Comparison of ENCODE assay signal across 11 mouse cellular contexts in the genomic region with DNA sequence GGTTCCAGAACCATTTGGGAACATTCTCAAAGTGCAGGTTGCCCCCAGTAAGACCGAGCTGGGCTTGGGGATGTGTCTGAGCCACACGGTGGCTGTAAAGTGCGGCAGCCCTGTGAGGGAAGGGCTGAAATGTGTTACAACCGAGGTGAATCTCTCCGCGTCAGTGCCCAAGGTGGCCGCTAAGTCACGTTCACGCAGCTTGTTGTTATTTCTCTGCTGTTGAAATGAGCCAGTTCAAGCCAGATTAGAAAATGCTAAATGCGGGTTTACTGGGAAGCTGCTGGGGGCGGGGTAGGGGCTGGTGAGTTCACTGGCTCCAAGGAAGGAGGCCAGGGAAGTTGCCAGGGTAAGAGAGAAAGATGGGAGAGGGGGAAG. TPM values are rescaled to one million over a fixed set of nuclear protein-coding genes. Genes with fewer than 3 reads are reported as not detected.
DNase-seq lines count a peak whose midpoint lies in the region; ATAC-seq and TF ChIP-seq lines count a peak whose summit lies in the region.
"Had no signal": no experiment of that assay in that cellular context is flagged by ENCODE, and none has a peak within 500 bp of the region (broad histone marks: within the 10 kb centered on the region; RNA-seq: fewer than 3 reads in every experiment).

No protein-coding gene starts in this region.

- ATAC-seq in hindbrain, embryonic 12.5 days (ENCODE audit: low FRiP score), result no peak
- ATAC-seq in midbrain, embryonic 13.5 days, result no peak

- H3K79me2 ChIP-seq in heart, adult 2 months (replicated peaks; ENCODE audit: control insufficient read depth, insufficient read depth, low read length), result no peaks in the 10 kb centered on the region

- no peak for TF ChIP-seq EP300 in heart, adult 2 months (IDR thresholded peaks at IDR 0.05; ENCODE audit: insufficient read depth, low read depth, low read length)

- H3K27ac ChIP-seq in heart, adult 2 months, result peak overlapping the region; percentile 74
- H3K27ac ChIP-seq in hindbrain, embryonic 12.5 days, result no peak overlapping the region
- no peak overlapping the region for H3K27ac ChIP-seq in midbrain, embryonic 13.5 days

- no peaks in the 10 kb centered on the region for H3K36me3 ChIP-seq in heart, adult 2 months (ENCODE audit: control insufficient read depth, insufficient read depth, low read length)
- H3K36me3 ChIP-seq in hindbrain, embryonic 12.5 days, result no peaks in the 10 kb centered on the region
- no peaks in the 10 kb centered on the region for H3K36me3 ChIP-seq in midbrain, embryonic 13.5 days

- intact Hi-C loops in heart, adult 2 months (cut with DNase I), result no loop called here

- no peaks in the 10 kb centered on the region for H3K9me3 ChIP-seq in hindbrain, embryonic 12.5 days (replicated peaks)
- no peaks in the 10 kb centered on the region for H3K9me3 ChIP-seq in midbrain, embryonic 13.5 days

- TF ChIP-seq CTCF in heart, adult 2 months (IDR thresholded peaks at IDR 0.05), result no peak

- H3K4me2 ChIP-seq in hindbrain, embryonic 12.5 days (replicated peaks), result peak overlapping the region; percentile 23; the same call in 1 of the 2 replicates
- peak overlapping the region; percentile 40; the same call in 1 of the 2 replicates for H3K4me2 ChIP-seq in midbrain, embryonic 13.5 days (replicated peaks)

- H3K4me3 ChIP-seq in heart, adult 2 months, result no peak overlapping the region; the same call in 1 of the 2 replicates
- no peak overlapping the region for H3K4me3 ChIP-seq in hindbrain, embryonic 12.5 days
- no peak overlapping the region for H3K4me3 ChIP-seq in midbrain, embryonic 13.5 days (replicated peaks)

- peak overlapping the region; percentile 66; the same call in 1 of the 2 replicates for H3K9ac ChIP-seq in heart, adult 2 months (ENCODE audit: low read depth, low read length)
- H3K9ac ChIP-seq in hindbrain, embryonic 12.5 days, result no peak overlapping the region
- H3K9ac ChIP-seq in midbrain, embryonic 13.5 days (replicated peaks), result no peak overlapping the region

- DNase-seq in heart, adult 2 months, result peak; percentile 13 to 20
- DNase-seq in heart, adult 8-10 months (ENCODE audit: low spot score), result no peak
- DNase-seq in R1 (ENCODE audit: low read depth, low spot score), result peak; percentile 53
- DNase-seq in spleen, postnatal 4 days (ENCODE audit: low spot score in 2 of 2), result no peak
- DNase-seq in cerebellum, adult 9-11 months, result no peak
- no peak for DNase-seq in urinary bladder, adult 18-20 months (ENCODE audit: low spot score in 2 of 2)

- H3K27me3 ChIP-seq in heart, adult 2 months (ENCODE audit: control insufficient read depth, insufficient read depth, low read length), result no peaks in the 10 kb centered on the region
- H3K27me3 ChIP-seq in hindbrain, embryonic 12.5 days, result 0 out of 2 replicates have a peak, but pooled peaks cover 3% of the 10 kb centered on the region
- H3K27me3 ChIP-seq in midbrain, embryonic 13.5 days, result no peaks in the 10 kb centered on the region
- H3K27me3 ChIP-seq: CH12.LX had no signal

- no peak for TF ChIP-seq POLR2A in heart, adult 2 months (IDR thresholded peaks at IDR 0.05; ENCODE audit: insufficient read depth, low read depth, low read length)

- WGBS in heart, adult 2 months, result 10% methylated on average over 11 of the region's 11 CpGs
- WGBS in hindbrain, embryonic 12.5 days, result 19% methylated on average over 11 of the region's 11 CpGs
- whole genome bisulfite sequencing in midbrain, embryonic 13.5 days, result 13% methylated on average over 11 of the region's 11 CpGs

- no peaks in the 10 kb centered on the region for H3K4me1 ChIP-seq in heart, adult 2 months (ENCODE audit: control insufficient read depth, insufficient read depth, low read length)
- H3K4me1 ChIP-seq in hindbrain, embryonic 12.5 days, result no peaks in the 10 kb centered on the region
- H3K4me1 ChIP-seq in midbrain, embryonic 13.5 days (replicated peaks), result no peaks in the 10 kb centered on the region

RNA-seq across cellular contexts. Expression of gene Rxfp1, which starts 46.7 kb away (rescaled TPM):
- 1 to 10 TPM; 1.2 to 1.3 TPM for total RNA-seq in heart, adult 2 months (2021)
- 2.6 and 5.1 TPM in 2 replicates for polyA plus RNA-seq in heart, adult 2 months (2012; rRNA removed)
- 1 to 10 TPM; 1.0 to 2.1 (median 2.0) TPM for total RNA-seq in heart, adult 8-10 months (2022)
- not detected in 2 replicates for polyA plus RNA-seq in hindbrain, embryonic 12.5 days (2016; fragmentation: Nextera tagmentation; extraction: Ambion mirVana)
- polyA plus RNA-seq in midbrain, embryonic 13.5 days (2015; fragmentation: Nextera tagmentation; extraction: Ambion mirVana), result not detected in 2 replicates
- total RNA-seq: hematopoietic stem cell, adult 5-6 weeks; megakaryocyte-erythroid progenitor cell, adult 5-6 weeks had no signal

Comparison
In these comparisons a context has a peak if more than half of its experiments do, and no peak if none do; other contexts are left out.
1. DNase-seq: peak in heart, adult 2 months (2 of 2) and R1 (single experiment); none in heart, adult 8-10 months (single experiment), spleen, postnatal 4 days (0 of 2), cerebellum, adult 9-11 months (single experiment) and urinary bladder, adult 18-20 months (0 of 2).